Mouse (Mus musculus) right cerebral cortex, postnatal 10 days (tissue): ENCODE results near the gene Hoxb7.

Source experiments
- DNase-seq, 2 experiments: peaks; one replicate each; pipeline ENCODE4 v3.0.0; 2021; ENCODE audit warnings: low spot score in 2 of 2

The Hoxb7 gene

DNA sequence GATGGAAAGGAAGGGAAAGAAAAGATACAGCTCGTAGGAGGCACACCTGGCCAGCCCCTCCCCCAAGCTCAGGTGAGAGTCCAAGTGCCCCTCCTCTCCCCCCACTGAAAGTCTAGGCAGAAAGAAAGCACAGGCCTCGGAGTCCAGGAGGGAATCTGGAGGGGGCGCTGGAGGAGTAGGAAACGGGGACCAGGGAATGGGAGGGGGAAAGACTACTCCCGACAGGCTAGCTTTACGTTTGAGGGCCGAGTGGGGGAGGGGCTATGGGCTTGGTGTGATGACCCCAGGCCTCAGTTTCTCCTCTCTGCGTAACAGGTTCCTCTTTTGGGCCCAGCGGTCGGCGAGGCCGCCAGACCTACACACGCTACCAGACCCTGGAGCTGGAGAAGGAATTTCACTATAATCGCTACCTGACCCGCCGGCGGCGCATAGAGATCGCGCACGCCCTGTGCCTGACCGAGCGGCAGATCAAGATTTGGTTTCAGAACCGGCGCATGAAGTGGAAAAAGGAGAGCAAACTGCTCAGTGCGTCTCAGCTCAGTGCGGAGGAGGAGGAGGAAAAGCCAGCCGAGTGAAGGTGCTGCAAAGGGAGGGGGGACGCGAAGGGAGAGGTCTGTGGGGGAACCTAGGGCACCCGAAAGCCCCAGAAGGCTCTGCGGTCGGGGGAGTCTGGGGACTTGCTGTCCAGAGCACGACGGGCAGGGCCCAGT, 14.1 kb downstream of the Hoxb7 start:
- DNase-seq = no peak

GRCm38 (mm10) chr11:96301064-96301431, 14.6 kb downstream of the Hoxb7 start:
- DNase-seq = no peak

DNA sequence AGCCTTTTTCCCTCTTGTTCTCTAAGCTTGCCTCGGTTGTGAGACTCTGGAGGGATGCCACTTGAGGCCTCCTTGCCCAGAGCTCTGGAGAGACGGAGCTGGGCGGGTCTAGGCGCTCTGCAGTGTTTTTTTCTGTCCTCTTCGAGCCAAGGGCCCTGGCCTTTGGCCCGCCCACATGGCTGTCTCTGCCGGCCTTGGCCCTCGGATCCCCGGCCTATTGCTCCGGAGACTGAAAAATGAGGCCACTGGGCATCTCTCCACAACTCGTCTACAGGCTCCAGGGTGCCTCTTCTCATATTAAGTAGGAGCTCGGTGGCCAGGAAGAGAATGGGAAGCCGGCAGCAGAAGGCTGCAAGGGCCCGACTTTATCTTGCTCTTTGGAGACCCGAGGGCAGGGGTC, 15.4 kb downstream of the Hoxb7 start:
- DNase-seq = peak; percentile 51 to 64

- DNase-seq = no peak
Observed at GRCm38 (mm10) chr11:96302381-96303150, 16.1 kb downstream of the Hoxb7 start.

GRCm38 (mm10) chr11:96303151-96304099, 17.0 kb downstream of the Hoxb7 start, which contains the start of gene Hoxb5:
Gene Hoxb5, plus strand, starts transcription at chr11:96303336.
- DNase-seq = no peak

DNA sequence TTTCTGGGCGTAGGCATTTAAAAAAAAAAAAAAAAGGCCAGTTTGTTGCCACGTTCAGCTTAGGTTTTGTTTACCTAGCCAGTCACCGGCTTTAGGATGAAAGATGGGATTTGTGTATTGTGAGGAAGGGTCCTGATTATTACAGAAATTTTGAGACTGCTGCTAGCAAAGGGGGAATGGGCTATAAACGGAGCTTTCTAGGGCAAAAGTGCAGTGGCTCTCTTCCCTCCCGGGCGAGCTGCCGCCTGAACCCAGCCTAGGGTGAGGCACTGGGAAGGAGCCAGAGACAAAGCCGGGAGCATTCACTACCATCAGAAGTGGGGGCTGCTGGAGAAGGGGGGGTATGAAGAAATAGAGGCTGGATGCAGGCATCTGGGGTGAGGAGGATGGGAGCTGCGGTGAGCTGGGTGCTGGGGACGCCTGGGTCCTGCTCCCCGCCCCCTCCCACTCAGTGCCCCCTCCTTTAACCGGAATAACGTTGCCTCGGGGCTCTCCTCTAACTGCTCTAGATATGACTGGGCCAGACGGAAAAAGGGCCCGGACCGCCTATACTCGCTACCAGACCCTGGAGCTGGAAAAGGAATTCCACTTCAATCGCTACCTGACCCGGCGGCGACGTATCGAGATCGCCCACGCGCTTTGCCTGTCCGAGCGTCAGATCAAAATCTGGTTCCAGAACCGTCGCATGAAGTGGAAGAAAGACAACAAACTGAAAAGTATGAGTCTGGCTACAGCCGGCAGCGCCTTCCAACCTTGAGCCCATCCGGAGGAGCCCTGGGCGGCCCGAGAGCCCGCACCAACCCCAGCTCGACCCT, 18.2 kb downstream of the Hoxb7 start:
- no peak for DNase-seq

DNA sequence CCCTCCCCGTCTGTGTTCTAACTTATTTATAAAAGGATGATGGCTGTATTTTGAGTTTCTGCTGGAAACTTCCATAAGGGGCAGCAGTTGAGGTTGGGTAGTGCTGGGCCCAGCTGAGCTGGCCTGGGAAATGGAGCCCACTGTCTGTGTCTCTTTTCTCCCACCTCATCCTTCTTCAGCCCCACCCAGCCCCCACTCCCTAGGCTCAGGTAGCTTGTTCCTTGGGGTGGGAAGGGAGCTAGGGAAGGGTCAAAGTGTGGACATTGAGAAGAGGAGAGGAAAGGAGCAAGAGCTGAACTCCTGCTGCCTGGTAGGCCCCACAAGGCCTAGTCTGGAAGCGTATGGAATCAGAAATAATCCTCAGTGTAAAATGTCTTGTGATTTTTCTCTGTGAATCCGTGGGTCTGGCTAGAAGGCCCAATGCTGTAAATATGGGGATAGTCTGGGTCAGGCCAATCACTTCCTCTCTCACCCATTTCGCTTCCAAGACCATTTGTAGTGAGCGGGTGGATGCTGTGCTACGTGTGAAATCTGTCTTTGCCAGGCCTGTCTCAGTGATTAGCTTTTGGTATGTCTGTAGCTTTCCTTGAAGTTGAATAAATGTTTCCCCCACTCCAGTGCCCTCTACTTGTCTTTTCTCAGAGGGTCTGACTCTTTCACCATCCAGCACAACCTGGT, 19.2 kb downstream of the Hoxb7 start:
- DNase-seq = no peak

GRCm38 (mm10) chr11:96306183-96306907, 19.9 kb downstream of the Hoxb7 start:
- DNase-seq = no peak

- DNase-seq = no peak
Observed at GRCm38 (mm10) chr11:96306908-96307269, 20.5 kb downstream of the Hoxb7 start.

GRCm38 (mm10) chr11:96308763-96309162, 22.3 kb downstream of the Hoxb7 start:
- no peak for DNase-seq

GRCm38 (mm10) chr11:96309288-96309687, 22.9 kb downstream of the Hoxb7 start:
- no peak for DNase-seq

GRCm38 (mm10) chr11:96310183-96310938, 23.9 kb downstream of the Hoxb7 start:
- DNase-seq = no peak

GRCm38 (mm10) chr11:96311097-96311496, 24.7 kb downstream of the Hoxb7 start:
- no peak for DNase-seq

GRCm38 (mm10) chr11:96311520-96312417, 25.3 kb downstream of the Hoxb7 start:
- peak; percentile 34 to 58 for DNase-seq

- no peak for DNase-seq
Observed at GRCm38 (mm10) chr11:96313134-96313533, 26.7 kb downstream of the Hoxb7 start.

DNA sequence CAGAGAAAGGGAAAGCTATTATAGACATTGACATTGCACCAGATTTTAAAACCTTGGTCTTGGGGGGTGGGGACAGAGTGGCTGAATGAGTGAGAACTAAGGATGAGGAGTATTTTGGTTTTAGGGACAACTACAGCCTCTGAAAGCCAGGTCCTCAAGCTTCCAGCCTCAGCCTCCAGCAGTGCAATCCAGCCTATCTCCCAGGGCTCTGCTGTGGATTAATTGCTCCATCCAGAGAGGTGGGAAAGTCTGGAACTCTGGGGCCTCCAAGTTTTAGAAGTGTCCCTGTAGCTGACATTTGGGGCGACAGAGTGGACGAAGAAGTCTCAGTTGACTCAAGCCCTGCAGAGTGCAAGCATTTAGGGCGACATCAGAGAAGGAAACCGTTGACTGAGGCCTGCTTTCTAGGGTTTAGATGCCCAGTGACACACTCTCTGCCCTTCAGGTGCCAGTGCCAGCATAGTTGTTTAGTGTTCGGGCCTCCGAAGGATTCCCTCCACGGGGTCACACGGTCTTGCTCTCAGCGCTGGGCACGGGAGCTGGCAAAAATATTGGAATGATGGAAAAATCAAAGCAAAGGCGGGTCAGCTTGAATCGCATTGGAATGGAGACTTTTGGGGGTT, 27.5 kb downstream of the Hoxb7 start:
- no peak for DNase-seq

GRCm38 (mm10) chr11:96314671-96315343, 28.4 kb downstream of the Hoxb7 start:
- DNase-seq = no peak
